Mouse (Mus musculus) kidney, postnatal 0 days (tissue): ENCODE results near the gene Uggt1. TPM values are rescaled to one million over a fixed set of nuclear protein-coding genes. Genes with fewer than 3 reads are reported as not detected.
A peak's percentile ranks its signal among the peaks of the same experiment; 100 is the strongest.

Experiments used
- ATAC-seq: fragments of 200-750 bp; cut with Nextera tagmentation; replicated peaks from 2 replicates; pipeline ENCODE4 v1.8.0; 2017; ENCODE audit warnings: low read depth, moderate number of reproducible peaks, moderate TSS enrichment, moderate library complexity; ENCODE audit not compliant: low FRiP score
- DNase-seq: peaks from one replicate; pipeline ENCODE4 v3.0.0-alpha.2; 2016; ENCODE audit warnings: low spot score
- H3K27ac ChIP-seq: fragments of 300-500 bp; sonication (generic); 2 replicates; pipeline ENCODE4 v1.5.1; 2014; ENCODE audit warnings: mild to moderate bottlenecking
- H3K27me3 ChIP-seq: fragments of 300-500 bp; sonication (generic); 2 replicates; pipeline ENCODE4 v1.6.1; 2014; ENCODE audit warnings: low read length, mixed read lengths; ENCODE audit not compliant: insufficient read depth
- H3K36me3 ChIP-seq: fragments of 300-500 bp; sonication (generic); 2 replicates; pipeline ENCODE4 v1.6.1; 2014; ENCODE audit warnings: low read length, mixed read lengths; ENCODE audit not compliant: insufficient read depth
- H3K4me1 ChIP-seq: fragments of 300-500 bp; sonication (generic); replicated peaks from 2 replicates; pipeline ENCODE4 v1.6.1; 2014; ENCODE audit warnings: antibody characterized with exemption, low read length, mixed read lengths; ENCODE audit not compliant: insufficient read depth
- H3K4me2 ChIP-seq: fragments of 300-500 bp; sonication (generic); 2 replicates; pipeline ENCODE4 v1.6.1; 2014; ENCODE audit warnings: mild to moderate bottlenecking, low read length, moderate library complexity, mixed read lengths
- H3K4me3 ChIP-seq: fragments of 300-500 bp; sonication (generic); replicated peaks from 2 replicates; pipeline ENCODE4 v1.5.1; 2014; ENCODE audit warnings: low read depth, low read length
- H3K9ac ChIP-seq: fragments of 300-500 bp; sonication (generic); 2 replicates; pipeline ENCODE4 v1.6.1; 2014; ENCODE audit warnings: low read depth, low read length
- H3K9me3 ChIP-seq: fragments of 300-500 bp; sonication (generic); replicated peaks from 2 replicates; pipeline ENCODE4 v1.6.1; 2016; ENCODE audit warnings: low read length, inconsistent platforms, mixed read lengths
- CTCF ChIP-seq: IDR thresholded peaks from 2 replicates; pipeline ENCODE4 v1.5.1; 2016; ENCODE audit warnings: antibody characterized with exemption, low read depth, mild to moderate bottlenecking, moderate library complexity
- WGBS: fragments of 180-500 bp; shearing (Covaris S2); extraction: QIAGEN DNeasy Blood & Tissue Kit; methylation state at CpG from one replicate; pipeline ENCODE4 v1.1.7; 2014; 5-methylcytosine and 5-hydroxymethylcytosine counted together
- polyA plus RNA-seq: library from polyadenylated mRNA; unstranded; fragments of >200 nt; fragmentation: Nextera tagmentation; extraction: Ambion mirVana; gene quantifications from 2 replicates; pipeline ENCODE4 v1.2.1, GENCODE M21; 2015

Uggt1 gene
- polyA plus RNA-seq, 1 experiment from 2014 or later: 41.2 TPM

DNA sequence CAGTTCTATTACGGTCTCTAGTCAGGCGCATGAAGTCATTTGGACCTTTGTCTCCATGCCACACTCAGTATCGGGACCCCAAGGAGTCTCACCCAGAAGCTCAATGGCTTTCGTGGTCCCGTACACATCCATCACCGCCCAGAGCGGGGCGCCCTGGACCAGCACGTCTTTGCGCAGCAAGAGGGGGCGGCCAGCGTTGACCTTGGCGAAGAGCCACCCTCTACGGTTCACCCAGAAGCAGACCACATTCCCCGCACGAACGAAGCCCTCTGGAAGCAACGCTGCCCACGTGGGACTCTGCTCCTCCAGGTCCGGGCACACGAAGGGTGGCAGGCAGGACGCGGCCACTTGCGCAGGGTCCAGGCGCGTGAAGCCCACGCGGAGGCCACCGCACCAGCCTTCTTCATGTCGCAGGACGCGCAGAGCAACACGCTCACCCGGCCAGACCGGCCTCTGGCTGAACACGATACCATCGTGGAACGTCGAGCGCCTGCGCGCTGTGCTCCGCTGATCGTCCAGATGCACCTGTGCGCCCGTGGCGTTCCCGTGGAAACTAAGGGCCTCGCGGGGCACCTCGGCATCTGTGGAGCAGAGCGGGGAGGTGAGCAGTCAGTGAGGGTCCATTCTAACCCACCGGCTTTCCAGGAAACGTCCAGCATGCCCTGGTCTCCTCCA, 24.7 kb upstream of the Uggt1 start:
- Histone ChIP-seq H3K9me3 (no peaks in the 10 kb centered on the region), H3K27ac (no peak overlapping the region), H3K4me1 (peaks cover 32% of the 10 kb centered on the region), H3K4me2 (peak overlapping the region; percentile 41), H3K9ac (peak overlapping the region; percentile 35; the same call in 1 of the 2 replicates), H3K36me3 (no peaks in the 10 kb centered on the region), H3K4me3 (no peak overlapping the region), H3K27me3 (no peaks in the 10 kb centered on the region)
- ATAC-seq (no peak), DNase-seq (no peak)
- no peak for TF ChIP-seq CTCF
- 54% methylated on average over 54 of the region's 54 CpGs for WGBS

DNA sequence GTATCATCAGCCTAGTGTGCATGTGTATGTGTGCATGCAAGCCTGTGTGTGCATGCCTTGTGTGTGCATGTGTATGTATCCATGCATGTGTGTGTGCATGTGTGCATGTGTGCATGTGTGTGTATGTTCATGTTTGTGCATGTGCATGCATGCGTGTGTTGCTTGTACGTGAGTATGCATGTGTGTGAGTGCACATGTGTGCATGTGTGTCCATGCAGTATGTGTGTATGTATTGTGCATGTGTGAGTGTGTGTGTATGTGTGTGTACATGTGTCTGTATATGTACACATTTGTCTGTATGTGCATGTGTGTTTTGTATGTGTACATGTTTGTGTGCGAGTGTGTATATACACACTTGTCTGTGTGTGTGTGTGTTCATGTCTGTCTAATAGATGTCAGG, 23.1 kb upstream of the Uggt1 start:
- WGBS: 96% methylated on average over 3 of the region's 3 CpGs
- H3K36me3 ChIP-seq: no peaks in the 10 kb centered on the region

DNA sequence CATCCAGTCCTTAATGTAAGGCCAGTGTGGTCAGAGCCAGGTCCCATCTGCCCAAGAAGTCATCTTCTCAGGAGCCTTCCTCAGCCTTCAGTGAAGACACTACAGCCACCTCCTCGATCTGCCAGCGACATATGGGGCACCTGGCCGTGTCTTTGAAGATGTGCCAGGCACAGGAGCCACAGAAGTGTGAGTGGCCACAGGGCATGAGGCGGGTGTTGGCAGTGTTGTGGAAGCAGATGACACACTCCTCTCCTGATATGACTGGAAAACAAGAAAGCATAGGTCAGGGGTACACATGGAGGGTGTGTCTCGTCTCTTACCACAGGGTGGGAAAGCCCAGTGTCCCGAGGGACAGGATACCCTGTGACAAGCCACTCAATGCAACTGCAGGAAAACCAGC, 21.8 kb upstream of the Uggt1 start:
- Histone ChIP-seq H3K4me1 (peaks cover 18% of the 10 kb centered on the region), H3K27ac (no peak overlapping the region), H3K4me3 (no peak overlapping the region), H3K27me3 (no peaks in the 10 kb centered on the region), H3K36me3 (no peaks in the 10 kb centered on the region), H3K4me2 (no peak overlapping the region), H3K9me3 (no peaks in the 10 kb centered on the region), H3K9ac (no peak overlapping the region)
- ATAC-seq: no peak
- TF ChIP-seq CTCF: no peak
- 88% methylated on average over 6 of the region's 6 CpGs for WGBS
- no peak for DNase-seq

More for the DNA sequence above, 23.1 kb upstream of the Uggt1 start:
- DNase-seq (no peak), ATAC-seq (no peak)
- H3K4me2 ChIP-seq: no peak overlapping the region
- H3K4me3 ChIP-seq: no peak overlapping the region
- H3K4me1 ChIP-seq: peaks cover 26% of the 10 kb centered on the region
- no peak overlapping the region for H3K27ac ChIP-seq
- TF ChIP-seq CTCF: no peak
- H3K9me3 ChIP-seq: no peaks in the 10 kb centered on the region
- no peak overlapping the region for H3K9ac ChIP-seq
- H3K27me3 ChIP-seq: no peaks in the 10 kb centered on the region

DNA sequence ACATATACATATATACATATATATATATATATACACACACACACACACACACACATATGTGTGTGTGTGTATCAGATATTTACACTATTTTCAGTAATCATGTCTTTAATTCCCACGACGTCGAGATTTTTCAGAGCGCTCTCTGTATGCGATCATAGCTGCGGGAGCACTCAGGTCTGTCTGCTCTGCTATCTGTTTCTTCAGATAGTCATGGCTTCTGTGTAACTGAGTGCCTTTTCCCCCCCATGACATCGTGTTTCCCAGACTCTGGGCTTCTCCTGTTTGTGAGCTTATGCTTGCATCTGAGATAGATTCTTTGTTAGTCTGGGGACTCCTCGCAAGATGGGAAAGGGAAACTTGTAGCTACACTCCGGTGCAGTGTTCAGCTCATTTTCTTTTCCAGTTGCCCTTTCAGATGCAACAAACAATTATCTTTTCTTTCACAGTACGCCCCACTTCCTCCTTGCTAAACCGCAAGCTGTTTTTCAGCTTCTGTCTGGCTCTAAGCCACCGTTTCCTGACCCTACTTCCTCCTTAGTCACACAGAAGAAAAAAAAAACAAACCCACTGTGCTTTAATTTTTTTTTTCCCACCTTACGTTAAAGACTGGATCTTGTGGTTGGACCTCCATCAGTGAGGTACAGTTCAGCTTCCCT, 19.4 kb upstream of the Uggt1 start:
- Histone ChIP-seq H3K27me3 (no peaks in the 10 kb centered on the region), H3K9me3 (no peaks in the 10 kb centered on the region), H3K4me2 (peak overlapping the region; percentile 28), H3K4me3 (no peak overlapping the region), H3K27ac (peak overlapping the region; percentile 81), H3K9ac (no peak overlapping the region), H3K36me3 (no peaks in the 10 kb centered on the region), H3K4me1 (peaks cover under 1% of the 10 kb centered on the region; the same call in 1 of the 2 replicates)
- no peak for ATAC-seq
- peak; percentile 87 for DNase-seq
- no peak for TF ChIP-seq CTCF
- WGBS: 42% methylated on average over 13 of the region's 13 CpGs

DNA sequence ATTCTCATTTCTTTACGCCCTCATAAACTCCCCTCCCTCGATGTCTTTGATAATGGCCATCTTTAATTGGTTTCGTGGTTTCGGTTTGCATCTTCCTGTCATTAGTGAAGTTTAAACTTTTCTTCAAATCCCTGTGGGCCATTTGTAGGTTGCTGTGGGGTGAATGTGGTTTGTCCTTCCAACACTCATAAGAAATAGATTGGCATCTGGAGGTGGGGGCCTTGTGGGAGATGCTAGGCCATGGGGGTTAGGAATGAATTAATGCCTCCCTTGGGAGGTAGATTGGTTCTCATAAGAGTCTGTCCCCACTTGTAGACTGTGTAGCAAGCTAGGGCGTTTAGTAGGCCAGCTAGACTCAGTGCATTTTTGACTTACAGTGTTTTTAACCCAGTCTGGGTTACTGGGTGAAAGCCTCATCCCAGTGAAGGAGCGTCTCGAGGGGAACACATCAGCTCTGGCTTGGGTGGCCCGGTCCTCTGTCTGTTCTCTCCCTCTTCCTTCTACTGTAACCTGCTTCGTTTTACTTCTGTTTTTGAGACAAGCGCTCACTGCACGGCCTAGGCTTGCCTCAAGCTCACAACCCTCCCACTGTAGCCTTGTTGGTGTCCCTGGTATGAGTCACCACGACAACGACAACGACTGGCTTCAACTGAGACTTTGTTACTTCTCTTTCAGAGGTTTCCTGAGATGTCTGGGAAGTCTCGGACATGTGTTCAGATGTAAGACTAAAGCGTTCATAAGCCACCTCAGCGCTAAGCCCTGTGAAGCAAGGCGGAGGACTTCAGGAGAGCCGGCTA, 17.4 kb upstream of the Uggt1 start:
- DNase-seq (no peak), ATAC-seq (no peak)
- WGBS: 77% methylated on average over 19 of the region's 19 CpGs
- H3K4me3 ChIP-seq: no peak overlapping the region
- no peak overlapping the region for H3K4me2 ChIP-seq
- H3K4me1 ChIP-seq: no peaks in the 10 kb centered on the region; the same call in 1 of the 2 replicates
- no peaks in the 10 kb centered on the region for H3K9me3 ChIP-seq
- H3K27me3 ChIP-seq: no peaks in the 10 kb centered on the region
- no peak overlapping the region for H3K27ac ChIP-seq
- no peak for TF ChIP-seq CTCF
- H3K36me3 ChIP-seq: no peaks in the 10 kb centered on the region
- H3K9ac ChIP-seq: no peak overlapping the region

DNA sequence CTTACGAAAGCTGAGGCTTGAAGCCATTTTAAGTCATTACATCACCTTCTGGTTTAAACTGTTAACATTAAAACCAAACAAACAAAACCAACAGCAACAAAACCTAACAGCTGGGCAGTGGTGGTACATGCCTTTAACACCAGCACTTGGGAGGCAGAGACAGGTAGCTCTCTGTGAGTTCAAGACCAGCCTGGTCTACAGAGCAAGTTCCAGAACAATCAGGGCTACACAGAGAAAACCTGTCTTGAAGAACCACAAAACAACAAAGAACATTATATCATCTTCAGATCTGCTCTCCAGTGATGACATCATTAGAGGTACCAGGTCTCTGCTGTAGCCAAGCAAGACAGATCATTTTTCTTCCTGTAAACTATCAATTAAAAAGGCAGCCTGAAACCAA, 15.9 kb upstream of the Uggt1 start:
- Histone ChIP-seq H3K27ac (no peak overlapping the region), H3K4me3 (no peak overlapping the region), H3K9ac (no peak overlapping the region), H3K27me3 (no peaks in the 10 kb centered on the region), H3K36me3 (no peaks in the 10 kb centered on the region), H3K4me1 (no peaks in the 10 kb centered on the region; the same call in 1 of the 2 replicates), H3K4me2 (no peak overlapping the region), H3K9me3 (0 out of 2 replicates have a peak, but pooled peaks cover 3% of the 10 kb centered on the region)
- DNase-seq (no peak), ATAC-seq (no peak)
- 93% methylated on average over 1 of the region's 1 CpGs for WGBS
- no peak for TF ChIP-seq CTCF
